Mouse (Mus musculus): Measurements from ENCODE around the gene Rhbdl1.

DNA sequence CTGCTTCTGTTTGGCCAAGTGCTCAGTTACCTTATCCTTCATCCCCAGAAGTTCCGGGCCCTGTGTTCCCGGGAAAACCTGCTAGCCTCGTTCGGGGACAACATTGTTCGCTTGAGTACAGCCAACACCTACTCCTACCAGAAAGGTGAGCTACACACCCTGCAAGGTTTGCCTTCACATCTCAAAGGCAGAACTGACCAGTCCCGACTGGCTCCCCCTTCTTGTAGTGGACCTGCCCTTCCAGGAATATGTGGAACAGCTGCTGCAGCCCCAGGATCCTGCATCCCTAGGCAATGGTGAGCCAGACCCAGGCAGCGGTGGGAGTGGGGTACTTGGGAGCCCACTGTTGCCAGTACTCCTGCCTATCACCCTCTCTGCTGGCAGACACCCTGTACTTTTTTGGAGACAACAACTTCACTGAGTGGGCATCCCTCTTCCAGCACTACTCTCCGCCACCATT, 7.5 kb downstream of the Rhbdl1 start:
- TF ChIP-seq CEBPB (IDR thresholded peaks at IDR 0.05; ENCODE audit: insufficient read depth, poor library complexity, severe bottlenecking) (no peak), REST (IDR thresholded peaks at IDR 0.05; ENCODE audit: insufficient read depth, insufficient read length) (no peak), USF1 (IDR thresholded peaks at IDR 0.05; ENCODE audit: low read depth) (no peak), POLR2A (IDR thresholded peaks at IDR 0.05; ENCODE audit: insufficient read length, low read depth) (peak; percentile 13), MYOD1 (IDR thresholded peaks at IDR 0.05; ENCODE audit: control insufficient read depth in 1 of 3, insufficient read length in 2 of 3, low read depth in 2 of 3) (no peak), E2F4 (IDR thresholded peaks at IDR 0.05; ENCODE audit: insufficient read depth) (no peak), POLR2AphosphoS2 (IDR thresholded peaks at IDR 0.05; ENCODE audit: insufficient read length, low read depth) (peak; percentile 74)
